Mouse (Mus musculus): ENCODE measurements around the gene Cnnm1.

DNA sequence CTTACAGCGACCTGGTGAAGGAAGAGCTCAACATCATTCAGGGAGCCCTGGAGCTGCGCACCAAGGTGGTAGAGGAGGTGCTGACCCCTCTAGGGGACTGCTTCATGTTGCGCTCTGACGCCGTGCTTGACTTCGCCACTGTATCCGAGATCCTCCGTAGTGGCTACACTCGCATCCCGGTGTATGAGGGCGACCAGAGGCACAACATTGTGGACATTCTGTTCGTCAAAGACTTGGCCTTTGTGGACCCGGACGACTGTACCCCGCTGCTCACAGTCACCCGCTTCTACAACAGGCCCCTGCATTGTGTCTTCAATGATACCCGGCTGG lies 1.4 kb downstream of the Cnnm1 start:
- TF ChIP-seq CTCF (conservative IDR thresholded peaks at IDR 0.05; ENCODE audit: insufficient read depth, insufficient read length, low read depth, low read length) (no peak), POLR2A (IDR thresholded peaks at IDR 0.05; ENCODE audit: low read depth, low read length) (no peak)

All from kidney, adult 2 months (tissue).